In genomic region chr17:23749400-23750191, GRCm38 (mm10) we compare ENCODE assay signal across 10 mouse cellular contexts. TPM values are rescaled to one million over a fixed set of nuclear protein-coding genes. Genes with fewer than 3 reads are reported as not detected.
A peak's percentile ranks its signal among the peaks of the same experiment; 100 is the strongest.
DNase-seq lines count a peak whose midpoint lies in the region; ATAC-seq lines count a peak whose summit lies in the region.
"Had no signal": no experiment of that assay in that cellular context is flagged by ENCODE, and none has a peak within 500 bp of the region (broad histone marks: within the 10 kb centered on the region; RNA-seq: fewer than 3 reads in every experiment).

No protein-coding gene starts in this region.

- peak overlapping the region; percentile 51 for H3K4me2 ChIP-seq in heart, embryonic 11.5 days
- peak overlapping the region; percentile 43 for H3K4me2 ChIP-seq in lung, embryonic 15.5 days
- peak overlapping the region; percentile 35 for H3K4me2 ChIP-seq in embryonic facial prominence, embryonic 15.5 days (replicated peaks)
- peak overlapping the region; percentile 50 for H3K4me2 ChIP-seq in liver, embryonic 16.5 days (ENCODE audit: low read depth, low read length)

- H3K9me3 ChIP-seq in heart, embryonic 11.5 days (replicated peaks; ENCODE audit: control insufficient read depth, low read length) = no peaks in the 10 kb centered on the region
- H3K9me3 ChIP-seq in lung, embryonic 15.5 days = no peaks in the 10 kb centered on the region
- no peaks in the 10 kb centered on the region for H3K9me3 ChIP-seq in embryonic facial prominence, embryonic 15.5 days (replicated peaks)
- H3K9me3 ChIP-seq in liver, embryonic 16.5 days (replicated peaks; ENCODE audit: control insufficient read depth, low read length) = no peaks in the 10 kb centered on the region

- H3K4me3 ChIP-seq in heart, embryonic 11.5 days (ENCODE audit: low read depth, low read length) = 0 out of 2 replicates have a peak overlapping the region, but pooled peaks have one; percentile 4
- peak overlapping the region; percentile 32; the same call in 1 of the 2 replicates for H3K4me3 ChIP-seq in lung, embryonic 15.5 days
- 0 out of 2 replicates have a peak overlapping the region, but pooled peaks have one; percentile 22 for H3K4me3 ChIP-seq in embryonic facial prominence, embryonic 15.5 days (replicated peaks)
- peak overlapping the region; percentile 47 for H3K4me3 ChIP-seq in liver, embryonic 16.5 days (ENCODE audit: low read depth, low read length)

- 75% methylated on average over 11 of the region's 11 CpGs for WGBS in heart, embryonic 11.5 days (ENCODE audit: insufficient replicate concordance)
- WGBS in lung, embryonic 15.5 days = 80% methylated on average over 11 of the region's 11 CpGs
- 79% methylated on average over 11 of the region's 11 CpGs for WGBS in embryonic facial prominence, embryonic 15.5 days
- WGBS in liver, embryonic 16.5 days (ENCODE audit: insufficient replicate concordance) = 61% methylated on average over 11 of the region's 11 CpGs

- peaks cover 12% of the 10 kb centered on the region for H3K36me3 ChIP-seq in heart, embryonic 11.5 days (ENCODE audit: control insufficient read depth, insufficient read depth, low read length)
- peaks cover 22% of the 10 kb centered on the region for H3K36me3 ChIP-seq in lung, embryonic 15.5 days
- H3K36me3 ChIP-seq in embryonic facial prominence, embryonic 15.5 days = peaks cover 30% of the 10 kb centered on the region
- H3K36me3 ChIP-seq in liver, embryonic 16.5 days (ENCODE audit: control insufficient read depth, insufficient read depth) = no peaks in the 10 kb centered on the region

- DNase-seq in heart, adult 8-10 months (ENCODE audit: low spot score) = no peak
- no peak for DNase-seq in lung, adult 18-20 months
- DNase-seq in frontal cortex, postnatal 14 days (ENCODE audit: low spot score in 2 of 2) = no peak
- DNase-seq in right cerebral cortex, postnatal 4 days = no peak

- no peak overlapping the region for H3K9ac ChIP-seq in heart, embryonic 11.5 days (ENCODE audit: low read depth, low read length)
- no peak overlapping the region for H3K9ac ChIP-seq in lung, embryonic 15.5 days
- H3K9ac ChIP-seq in embryonic facial prominence, embryonic 15.5 days = no peak overlapping the region
- peak overlapping the region; percentile 40; the same call in 1 of the 2 replicates for H3K9ac ChIP-seq in liver, embryonic 16.5 days (ENCODE audit: low read depth, low read length)

- no peak overlapping the region for H3K27ac ChIP-seq in heart, embryonic 11.5 days (ENCODE audit: low read depth, low read length)
- H3K27ac ChIP-seq in lung, embryonic 15.5 days = no peak overlapping the region
- H3K27ac ChIP-seq in embryonic facial prominence, embryonic 15.5 days (replicated peaks) = no peak overlapping the region
- H3K27ac ChIP-seq in liver, embryonic 16.5 days (ENCODE audit: low read length) = no peak overlapping the region

- peaks cover 36% of the 10 kb centered on the region for H3K27me3 ChIP-seq in heart, embryonic 11.5 days (ENCODE audit: control insufficient read depth, insufficient read depth, low read length)
- H3K27me3 ChIP-seq in lung, embryonic 15.5 days = peaks cover 37% of the 10 kb centered on the region
- H3K27me3 ChIP-seq in embryonic facial prominence, embryonic 15.5 days = peaks cover 32% of the 10 kb centered on the region
- peaks cover 34% of the 10 kb centered on the region for H3K27me3 ChIP-seq in liver, embryonic 16.5 days (ENCODE audit: control insufficient read depth, insufficient read depth, low read depth, low read length)

- H3K4me1 ChIP-seq in heart, embryonic 11.5 days (ENCODE audit: control insufficient read depth, insufficient read depth, low read length) = peaks cover 14% of the 10 kb centered on the region
- peaks cover 21% of the 10 kb centered on the region for H3K4me1 ChIP-seq in lung, embryonic 15.5 days
- H3K4me1 ChIP-seq in embryonic facial prominence, embryonic 15.5 days = peaks cover 23% of the 10 kb centered on the region
- peaks cover 9% of the 10 kb centered on the region; the same call in 1 of the 2 replicates for H3K4me1 ChIP-seq in liver, embryonic 16.5 days (ENCODE audit: control insufficient read depth, low read depth, low read length)

- ATAC-seq in heart, embryonic 11.5 days (replicated peaks; ENCODE audit: insufficient number of reproducible peaks, low FRiP score, low TSS enrichment) = no peak
- ATAC-seq in lung, embryonic 15.5 days (ENCODE audit: borderline replicate concordance, extremely low read depth, low FRiP score, low TSS enrichment) = 0 out of 2 replicates have a peak, but pooled peaks have one; percentile 15
- no peak for ATAC-seq in embryonic facial prominence, embryonic 15.5 days (ENCODE audit: insufficient number of reproducible peaks, low FRiP score, low TSS enrichment, low read depth)
- ATAC-seq in liver, embryonic 16.5 days (ENCODE audit: low read depth) = no peak

RNA-seq across cellular contexts. Expression of gene Kremen2, which starts 4.0 kb away (rescaled TPM):
- 0.27 and 0.63 TPM in 2 replicates for polyA plus RNA-seq in heart, embryonic 11.5 days (2014; fragmentation: Nextera tagmentation; extraction: Ambion mirVana)
- under 1 TPM in 1 of 4 experiments, not detected in 3; 0.26 TPM for total RNA-seq in heart, adult 8-10 months (2022)
- polyA plus RNA-seq in lung, embryonic 15.5 days (2015; fragmentation: Nextera tagmentation; extraction: Ambion mirVana) = 0.38 and 1.1 TPM in 2 replicates
- 36.8 and 38.2 TPM in 2 replicates for polyA plus RNA-seq in embryonic facial prominence, embryonic 15.5 days (2015; fragmentation: Nextera tagmentation; extraction: Ambion mirVana)
- polyA plus RNA-seq in liver, embryonic 16.5 days (2015; fragmentation: Nextera tagmentation; extraction: Ambion mirVana) = not detected in 2 replicates
- total RNA-seq: hematopoietic stem cell, adult 5-6 weeks had no signal

RNA-seq across cellular contexts. Expression of gene Paqr4, which starts 8.9 kb away (rescaled TPM):
- polyA plus RNA-seq in heart, embryonic 11.5 days (2014; fragmentation: Nextera tagmentation; extraction: Ambion mirVana) = 7.6 and 7.9 TPM in 2 replicates
- total RNA-seq in heart, adult 8-10 months (2022) = 10 to 100 TPM; 22.4 to 29.0 (median 26.4) TPM
- polyA plus RNA-seq in lung, embryonic 15.5 days (2015; fragmentation: Nextera tagmentation; extraction: Ambion mirVana) = 43.9 and 46.7 TPM in 2 replicates
- polyA plus RNA-seq in embryonic facial prominence, embryonic 15.5 days (2015; fragmentation: Nextera tagmentation; extraction: Ambion mirVana) = 20.9 and 27.2 TPM in 2 replicates
- polyA plus RNA-seq in liver, embryonic 16.5 days (2015; fragmentation: Nextera tagmentation; extraction: Ambion mirVana) = 7.5 and 7.6 TPM in 2 replicates

RNA-seq across cellular contexts. Expression of gene Flywch1, which starts 21.8 kb away (rescaled TPM):
- 60.5 and 62.4 TPM in 2 replicates for polyA plus RNA-seq in heart, embryonic 11.5 days (2014; fragmentation: Nextera tagmentation; extraction: Ambion mirVana)
- total RNA-seq in heart, adult 8-10 months (2022) = 10 to 100 TPM; 40.8 to 42.0 (median 40.9) TPM
- 70.5 TPM in 2 replicates for polyA plus RNA-seq in lung, embryonic 15.5 days (2015; fragmentation: Nextera tagmentation; extraction: Ambion mirVana)
- 71.9 and 72.1 TPM in 2 replicates for polyA plus RNA-seq in embryonic facial prominence, embryonic 15.5 days (2015; fragmentation: Nextera tagmentation; extraction: Ambion mirVana)
- 8.6 and 10.6 TPM in 2 replicates for polyA plus RNA-seq in liver, embryonic 16.5 days (2015; fragmentation: Nextera tagmentation; extraction: Ambion mirVana)

RNA-seq across cellular contexts. Expression of gene Pkmyt1, which starts 23.5 kb away (rescaled TPM):
- 31.5 and 33.8 TPM in 2 replicates for polyA plus RNA-seq in heart, embryonic 11.5 days (2014; fragmentation: Nextera tagmentation; extraction: Ambion mirVana)
- 1 to 10 TPM in 2 of 4 experiments, under 1 TPM in 2; 0.78 to 1.5 (median 1.1) TPM for total RNA-seq in heart, adult 8-10 months (2022)
- 61.7 and 68.6 TPM in 2 replicates for polyA plus RNA-seq in lung, embryonic 15.5 days (2015; fragmentation: Nextera tagmentation; extraction: Ambion mirVana)
- 49.6 and 55.8 TPM in 2 replicates for polyA plus RNA-seq in embryonic facial prominence, embryonic 15.5 days (2015; fragmentation: Nextera tagmentation; extraction: Ambion mirVana)
- polyA plus RNA-seq in liver, embryonic 16.5 days (2015; fragmentation: Nextera tagmentation; extraction: Ambion mirVana) = 24.9 and 26.0 TPM in 2 replicates

RNA-seq across cellular contexts. Expression of gene 1520401A03Rik, which starts 27.0 kb away (rescaled TPM):
- polyA plus RNA-seq in heart, embryonic 11.5 days (2014; fragmentation: Nextera tagmentation; extraction: Ambion mirVana) = 0.16 and 0.20 TPM in 2 replicates
- not detected for total RNA-seq in heart, adult 8-10 months (2022)
- 0.09 and 0.28 TPM in 2 replicates for polyA plus RNA-seq in lung, embryonic 15.5 days (2015; fragmentation: Nextera tagmentation; extraction: Ambion mirVana)
- 1.0 and 1.1 TPM in 2 replicates for polyA plus RNA-seq in embryonic facial prominence, embryonic 15.5 days (2015; fragmentation: Nextera tagmentation; extraction: Ambion mirVana)
- 0.04 and 0.14 TPM in 2 replicates for polyA plus RNA-seq in liver, embryonic 16.5 days (2015; fragmentation: Nextera tagmentation; extraction: Ambion mirVana)
- total RNA-seq: hematopoietic stem cell, adult 5-6 weeks had no signal
- polyA plus RNA-seq: forebrain, embryonic 11.5 days had no signal

Comparison
In these comparisons a context has a peak if more than half of its experiments do, and no peak if none do; other contexts are left out.
1. RNA of gene Kremen2, which starts 4.0 kb away (polyA plus RNA-seq): 36.8 to 38.2 TPM in embryonic facial prominence, embryonic 15.5 days; 0.38 to 1.1 TPM in lung, embryonic 15.5 days, 0.27 to 0.63 TPM in heart, embryonic 11.5 days and not detected in liver, embryonic 16.5 days; every median in the first group is over 10 times any median in the second.
2. Peak in every context shown above with its lines, with median percentiles within 50 percentile points of each other: H3K4me2 ChIP-seq and H3K4me3 ChIP-seq.